Mouse (Mus musculus) retina, postnatal 1 day (tissue): ENCODE measurements at regions not wholly inside any gene's neighbourhood (a gene's known extent, or its start where the extent isn't known, plus 50 kb on each side); places are given as distances from the start of the nearest gene placed in this dataset.
A peak's percentile ranks its signal among the peaks of the same experiment; 100 is the strongest.
"Not testable (repeated sequence)": the region's sequence is repeated elsewhere in the genome, so short reads cannot be mapped to it uniquely, and the experiment has no call there.

Experiments
- DNase-seq: peaks from one replicate; pipeline ENCODE4 v3.0.0-alpha.2; 2012

- no peak for DNase-seq
Measured at GRCm38 (mm10) chr7:73208479-73208816, 166.9 kb upstream of the Rgma start.

DNA sequence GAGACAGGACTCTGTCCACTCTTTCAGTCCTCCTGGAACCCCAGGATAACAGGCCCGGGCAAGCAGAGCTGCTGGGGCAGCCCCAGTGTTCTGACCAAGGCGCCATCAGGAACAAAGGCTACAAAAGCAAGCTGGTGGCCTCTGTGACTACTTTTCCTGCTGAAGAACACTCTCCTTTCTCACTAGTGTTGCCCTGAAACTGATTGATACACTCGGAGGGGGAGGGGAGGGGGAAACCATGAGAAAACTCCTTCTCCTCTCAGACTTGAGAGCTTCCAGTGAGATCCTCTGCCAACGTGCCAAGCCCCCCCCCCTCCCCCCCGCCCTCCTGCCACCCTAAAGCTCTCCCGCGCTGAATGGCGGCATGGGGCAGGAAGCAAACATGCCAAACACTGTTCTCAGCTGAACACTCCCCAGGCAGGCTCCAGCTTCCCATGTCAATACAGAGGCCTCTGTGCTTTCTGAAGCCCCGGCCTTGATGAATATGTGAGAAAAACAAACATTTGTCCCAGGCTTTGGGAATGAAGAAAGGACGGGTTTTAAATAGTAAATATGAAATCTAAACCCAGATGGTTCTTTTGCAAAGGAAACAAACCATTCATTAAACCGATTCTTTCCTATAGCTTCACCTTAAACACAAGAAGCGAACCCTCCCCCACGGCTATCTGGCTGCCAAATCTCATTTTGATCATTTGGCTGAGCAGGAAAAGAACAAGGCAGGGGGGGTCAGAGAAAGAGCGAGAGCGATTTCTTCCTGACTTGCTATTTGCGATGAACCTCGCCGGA lies 166.3 kb upstream of the Rgma start:
- peak; percentile 86 for DNase-seq

GRCm38 (mm10) chr7:73210078-73210477 lies 165.2 kb upstream of the Rgma start:
- DNase-seq, result no peak

DNA sequence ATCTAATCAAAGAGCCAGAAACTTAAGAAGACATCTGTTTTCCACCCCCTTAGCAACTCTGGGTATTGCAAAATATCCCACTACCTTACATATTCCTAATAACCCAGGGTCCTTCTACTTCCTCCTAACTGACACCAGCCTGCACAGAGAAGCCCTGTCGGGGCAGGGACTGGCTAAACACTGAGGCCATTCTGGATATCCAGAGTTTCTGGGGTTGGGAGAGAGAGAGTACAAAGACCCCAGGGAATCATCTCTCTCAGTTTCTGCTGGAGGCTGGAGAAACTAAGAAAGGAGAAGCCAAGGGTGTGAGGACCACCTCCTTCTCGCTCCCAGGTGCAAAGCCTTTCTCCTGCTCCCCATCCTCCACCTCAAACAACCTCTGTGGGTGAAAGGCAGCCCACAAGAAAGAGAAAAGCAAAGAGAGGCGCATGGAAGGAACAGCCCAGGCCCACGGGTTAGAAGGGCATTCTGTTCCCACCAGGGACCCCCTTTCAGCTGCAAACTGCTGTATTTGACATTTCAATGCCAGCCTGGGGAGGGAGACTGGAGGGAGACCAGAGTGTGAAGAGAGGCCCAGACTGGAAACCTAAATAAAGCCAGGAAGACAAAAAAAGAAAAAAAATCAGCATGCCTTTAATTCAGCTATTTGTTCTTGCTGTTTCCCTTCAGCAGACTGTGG lies 152.9 kb upstream of the Rgma start:
- DNase-seq, result no peak

DNA sequence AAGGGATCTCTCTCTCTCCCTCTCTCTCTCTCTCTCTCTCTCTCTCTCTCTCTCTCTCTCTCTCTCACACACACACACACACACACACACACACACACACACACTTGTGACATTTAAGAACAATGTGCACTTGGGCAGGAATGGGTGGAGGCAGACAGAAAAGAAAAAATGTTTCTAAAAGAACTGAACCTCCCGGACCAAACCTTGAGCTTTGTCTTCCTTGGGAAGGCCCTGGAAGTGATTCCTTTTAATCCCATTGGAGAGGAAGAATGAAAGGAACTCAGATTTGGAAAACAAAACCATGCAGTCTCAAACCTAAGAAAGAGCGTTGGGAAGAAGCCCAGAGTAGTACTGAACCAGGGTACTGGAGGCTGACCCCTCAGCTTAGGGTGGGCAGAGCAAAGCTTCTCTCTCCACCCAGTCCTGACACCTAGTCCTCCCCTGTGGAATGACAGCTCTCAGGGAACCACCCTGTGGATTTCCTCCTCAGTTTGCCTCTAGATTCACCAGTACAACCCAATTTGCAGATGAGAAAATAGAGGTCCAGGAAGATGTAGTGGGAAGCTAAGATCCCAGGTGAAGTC lies 152.3 kb upstream of the Rgma start:
- no peak for DNase-seq

- DNase-seq, result peak; percentile 30
Measured at GRCm38 (mm10) chr7:73233539-73234158, 141.7 kb upstream of the Rgma start.

DNA sequence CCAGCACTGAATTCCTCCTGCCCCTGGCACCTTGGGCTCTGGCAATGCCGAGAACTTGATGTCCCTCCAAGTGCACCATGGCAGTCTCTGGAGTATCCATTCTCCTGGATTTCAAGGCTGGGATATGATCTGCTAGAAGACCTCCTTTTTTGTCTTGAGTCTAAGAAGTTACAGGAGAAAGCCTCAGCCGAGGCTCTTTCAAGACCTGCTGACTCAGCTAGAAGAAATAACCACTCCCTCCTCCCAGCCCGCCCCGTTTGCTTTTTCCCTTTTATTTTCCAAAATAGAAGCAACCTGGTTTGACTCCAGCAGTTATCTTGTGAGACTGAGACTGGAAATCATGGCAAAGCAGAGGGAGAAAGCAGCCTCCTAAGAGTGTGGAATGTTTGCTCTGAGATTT lies 136.8 kb upstream of the Rgma start:
- no peak for DNase-seq

- peak; percentile 27 for DNase-seq
Measured at GRCm38 (mm10) chr7:73243591-73244355, 131.5 kb upstream of the Rgma start.

DNA sequence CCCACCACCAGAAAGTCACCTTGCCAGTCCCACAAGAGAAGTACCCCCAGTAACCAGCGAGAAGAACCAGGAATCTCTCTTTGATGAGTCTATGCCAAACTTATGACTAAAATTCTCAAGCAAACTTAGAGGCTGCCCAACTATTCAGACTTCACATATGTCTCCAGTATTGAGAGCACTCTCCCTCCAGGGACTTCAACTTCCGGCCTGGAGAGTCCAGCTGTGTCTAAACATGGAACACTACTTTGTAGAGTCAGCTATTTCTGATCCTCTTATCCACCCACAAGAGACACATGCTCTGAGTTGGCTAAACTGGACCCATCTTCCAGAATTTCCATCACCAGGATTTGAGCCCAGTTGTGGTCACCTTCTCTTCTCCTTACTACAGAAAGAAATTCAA lies 129.9 kb upstream of the Rgma start:
- DNase-seq, result no peak

DNA sequence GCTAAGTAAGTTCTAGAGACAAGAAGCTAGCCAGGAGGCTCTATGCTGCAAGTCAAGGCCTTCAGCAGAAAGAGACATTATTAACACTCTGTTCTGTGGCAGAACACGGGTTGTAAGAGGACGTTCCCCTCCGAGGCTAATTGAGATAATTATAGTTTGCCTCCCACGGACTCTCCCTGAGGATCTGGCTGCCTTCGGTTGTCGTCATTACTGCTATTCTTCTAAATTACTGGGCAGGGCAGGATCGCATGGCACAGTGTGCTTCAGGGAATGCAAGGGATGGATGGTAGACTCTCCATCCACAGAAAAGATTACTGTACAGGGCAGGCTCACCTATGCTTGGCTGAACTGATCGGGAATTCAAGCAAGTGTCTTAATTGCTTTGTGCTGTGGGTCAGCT lies 124.7 kb upstream of the Rgma start:
- DNase-seq, result no peak

DNA sequence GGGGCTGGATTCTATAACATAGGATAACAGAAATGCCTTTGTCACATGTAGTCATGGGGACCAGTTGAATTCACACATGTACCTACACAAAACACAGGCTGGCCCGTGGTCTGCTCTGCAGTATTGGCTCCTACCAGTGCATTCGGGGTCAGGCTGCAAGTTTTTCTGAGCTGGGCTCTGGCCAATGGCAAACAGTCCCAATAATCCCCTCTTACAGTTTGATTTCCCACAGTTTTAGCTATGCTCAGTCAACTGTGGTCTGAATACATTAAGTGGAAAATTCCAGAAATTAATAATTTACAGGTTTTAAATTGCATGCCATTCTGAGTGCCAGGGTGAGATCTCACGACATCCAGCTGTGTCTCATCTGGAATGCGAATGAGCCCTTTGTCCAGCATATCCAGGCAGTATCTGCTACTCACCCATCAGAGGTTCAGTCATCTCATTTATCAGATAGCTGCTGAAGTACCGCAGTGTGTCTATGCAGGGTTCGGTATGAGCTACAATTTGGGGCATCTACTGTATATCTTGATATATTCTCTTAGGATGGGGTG lies 124.0 kb upstream of the Rgma start:
- no peak for DNase-seq

- DNase-seq, result not testable (repeated sequence)
Measured at GRCm38 (mm10) chr7:73254972-73255371, 120.3 kb upstream of the Rgma start.

- DNase-seq, result no peak
Measured at GRCm38 (mm10) chr7:73260140-73260539, 115.2 kb upstream of the Rgma start.

GRCm38 (mm10) chr7:73261750-73262149 lies 113.6 kb upstream of the Rgma start:
- DNase-seq, result peak; percentile 56

- DNase-seq, result peak; percentile 17
Measured at GRCm38 (mm10) chr7:73262526-73262925, 112.8 kb upstream of the Rgma start.

- DNase-seq, result no peak
Measured at GRCm38 (mm10) chr7:73269626-73270025, 105.7 kb upstream of the Rgma start.

DNA sequence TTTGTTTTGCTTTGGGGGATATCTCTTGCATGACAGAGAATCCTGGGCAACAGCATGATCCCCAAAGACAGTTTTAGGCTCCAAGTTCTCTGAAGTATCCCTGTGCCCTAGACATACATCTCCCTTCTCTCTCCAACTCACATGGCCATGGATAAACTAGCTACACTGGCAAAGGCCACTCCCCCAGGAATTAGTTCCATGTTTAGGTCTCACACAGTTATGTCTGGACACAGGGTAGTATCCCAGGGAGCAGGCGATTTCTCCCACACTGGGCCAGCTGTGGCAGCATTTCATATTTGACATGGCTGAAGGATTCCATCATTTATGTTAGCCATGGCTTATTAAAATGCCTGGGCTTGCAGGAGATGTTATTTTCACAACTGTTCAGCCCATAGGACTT lies 102.5 kb upstream of the Rgma start:
- DNase-seq, result no peak

GRCm38 (mm10) chr7:73275814-73276271 lies 99.5 kb upstream of the Rgma start:
- no peak for DNase-seq

DNA sequence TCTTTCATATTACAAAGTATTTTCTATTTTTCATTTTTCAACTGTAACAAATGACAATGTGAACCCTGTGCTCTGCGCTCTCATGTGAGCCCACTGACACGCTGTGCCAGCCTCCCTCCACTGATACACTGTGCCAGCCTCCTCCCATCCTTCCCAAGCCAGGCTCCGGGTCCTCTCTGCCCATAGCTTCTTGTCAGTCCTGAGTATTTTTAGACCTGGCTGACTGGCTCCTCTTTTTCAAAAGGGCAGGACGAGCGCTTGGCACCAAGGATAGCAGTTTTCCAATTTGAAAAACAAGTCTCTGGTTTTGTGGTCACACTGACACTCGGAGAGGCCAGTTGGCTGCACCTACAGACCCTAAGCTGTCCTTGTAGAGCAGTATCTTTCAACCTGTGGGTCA lies 96.7 kb upstream of the Rgma start:
- DNase-seq, result no peak

DNA sequence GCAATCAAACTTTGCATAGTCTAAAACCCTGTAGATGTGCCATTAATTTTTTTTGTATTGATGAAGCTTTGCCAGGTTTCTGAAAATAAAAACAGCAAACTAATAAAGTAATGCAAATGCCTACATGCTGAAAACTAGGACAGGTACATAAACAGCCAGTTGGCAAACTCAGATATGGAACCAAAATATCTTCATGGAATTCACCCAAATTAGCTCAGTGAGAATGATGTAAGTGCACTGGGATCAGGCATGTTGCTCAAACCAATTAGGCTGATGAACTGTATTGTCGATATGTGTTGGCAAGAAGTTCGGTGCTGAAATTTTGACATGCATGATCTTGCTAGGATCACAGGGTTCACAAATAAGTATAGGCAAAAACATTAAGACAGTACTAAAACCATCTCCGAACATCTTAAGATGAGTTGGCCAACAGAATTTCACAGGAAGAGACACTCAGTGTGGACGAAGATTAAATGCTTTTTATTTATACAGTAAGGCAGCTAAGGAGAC lies 95.3 kb upstream of the Rgma start:
- no peak for DNase-seq

DNA sequence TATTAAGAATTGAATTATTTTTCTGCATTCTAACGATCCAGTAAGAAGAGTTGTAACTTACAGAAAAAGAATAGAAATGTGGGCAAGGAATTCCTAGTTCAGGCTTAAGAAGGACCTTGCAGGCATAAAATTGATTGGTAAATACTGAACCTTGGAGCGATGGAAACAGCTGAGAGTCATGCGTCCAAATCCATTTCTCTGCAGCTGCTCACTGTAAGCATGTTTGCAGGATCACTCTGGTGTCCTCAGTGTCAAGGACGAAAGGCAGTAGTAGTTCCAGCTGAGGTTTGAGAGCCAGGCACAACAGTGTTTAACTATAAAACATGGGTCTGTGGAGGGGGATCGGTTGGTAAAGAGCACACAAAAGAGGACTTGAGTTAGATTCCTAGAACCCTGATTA lies 89.1 kb upstream of the Rgma start:
- no peak for DNase-seq

- DNase-seq, result no peak
Measured at GRCm38 (mm10) chr7:73293337-73293736, 82.0 kb upstream of the Rgma start.
